Mouse (Mus musculus): ENCODE results near the gene B3gnt9. TPM values are rescaled to one million over a fixed set of nuclear protein-coding genes. Genes with fewer than 3 reads are reported as not detected.

B3gnt9 gene
- total RNA-seq, 4 experiments from 2014 or later, result 2.5 to 3.8 (median 3.4) TPM

- DNase-seq (ENCODE audit: low spot score), result peak; percentile 73
Observed at GRCm38 (mm10) chr8:105217926-105218522, 36.9 kb downstream of the B3gnt9 start.

DNA sequence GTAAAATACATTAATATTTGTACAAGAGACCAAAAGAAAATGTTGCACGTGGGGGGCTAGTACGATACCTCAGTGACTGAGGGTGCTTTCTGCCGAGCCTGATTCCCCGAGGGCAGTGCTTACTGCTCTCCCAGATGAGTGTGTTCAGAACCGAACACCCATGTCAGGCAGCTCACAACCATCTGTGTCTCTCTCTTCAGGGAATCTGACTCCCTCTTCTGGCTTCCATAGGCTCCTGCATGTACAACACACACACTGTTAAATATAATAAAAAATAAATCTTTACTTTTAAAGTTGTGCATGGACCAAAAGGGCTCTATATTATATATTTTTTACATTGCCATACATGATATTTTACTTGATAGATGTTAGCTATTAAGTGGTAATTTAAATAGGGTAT is 40.8 kb downstream of the B3gnt9 start:
- DNase-seq (ENCODE audit: low spot score), result no peak

DNA sequence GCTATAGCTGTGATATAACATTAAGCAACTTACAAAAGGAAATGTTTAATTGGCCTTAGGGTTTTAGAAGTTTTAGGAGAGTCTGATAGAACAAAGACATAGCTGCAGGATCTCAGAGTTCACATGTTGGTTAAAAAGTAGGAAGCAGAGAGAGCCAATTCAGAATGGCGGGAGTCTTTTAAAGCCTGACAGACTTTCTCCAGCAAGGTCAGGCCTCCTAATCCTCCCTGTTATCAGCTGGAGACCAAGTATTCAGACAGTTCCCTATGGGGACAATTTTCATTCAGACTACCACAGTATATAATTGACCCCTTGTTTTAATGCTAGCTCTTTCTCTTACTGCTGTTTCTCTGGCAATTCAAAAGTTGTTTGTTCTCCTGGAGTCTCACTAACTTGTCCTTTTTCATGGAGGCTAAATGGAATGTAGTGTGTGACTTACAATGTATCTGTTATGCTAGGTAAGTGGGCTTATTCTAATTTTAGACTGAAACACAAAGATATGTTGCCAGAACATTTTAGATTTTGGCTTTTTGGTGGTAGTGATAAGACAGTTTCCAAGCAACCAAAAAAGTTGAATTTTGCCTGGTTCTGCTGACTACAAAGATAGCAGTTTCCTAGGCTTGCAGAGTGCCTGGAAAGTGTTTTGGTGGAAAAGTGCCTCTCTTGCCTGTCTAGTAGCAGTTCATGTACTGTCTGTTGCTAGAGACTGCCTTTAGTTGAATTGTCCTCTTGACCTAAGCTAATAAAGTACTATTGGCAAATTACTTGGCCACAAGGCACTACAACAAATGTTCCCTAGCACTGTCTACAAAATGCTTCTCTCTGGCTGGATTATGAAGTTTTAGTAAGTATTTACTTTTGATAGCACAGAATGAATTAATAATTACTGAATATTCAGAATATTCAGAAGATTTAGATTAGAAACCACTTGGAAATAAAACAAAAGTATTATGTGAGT is 45.5 kb downstream of the B3gnt9 start:
- DNase-seq (ENCODE audit: low spot score), result no peak

- no peak for DNase-seq (ENCODE audit: low spot score)
Observed at GRCm38 (mm10) chr8:105207675-105208273, 47.2 kb downstream of the B3gnt9 start.

DNA sequence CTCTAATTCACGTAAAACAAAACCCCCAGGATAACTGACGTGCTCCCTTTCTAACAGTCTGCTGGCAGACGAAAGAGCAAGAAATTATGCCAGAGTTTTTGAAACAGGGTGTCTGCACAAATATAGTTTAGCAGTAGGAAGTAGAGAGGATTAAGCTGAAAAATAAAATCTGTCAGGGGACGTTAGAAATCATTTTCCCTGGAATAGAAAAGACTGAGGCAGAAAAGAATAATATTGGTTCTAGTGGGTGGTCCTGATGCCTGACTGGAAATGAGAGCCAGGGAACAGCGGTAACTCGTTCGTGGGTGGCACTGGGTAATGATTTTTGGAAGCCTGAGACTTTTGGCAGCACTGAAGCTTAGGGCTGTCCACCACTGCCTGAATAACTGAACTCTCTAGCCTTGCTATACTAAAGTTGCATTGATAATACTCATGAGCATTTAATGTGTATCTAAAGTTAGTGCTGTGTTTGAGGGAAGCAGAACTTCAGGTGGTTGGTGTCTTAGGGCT is 48.1 kb downstream of the B3gnt9 start:
- DNase-seq (ENCODE audit: low spot score), result no peak

- DNase-seq (ENCODE audit: low spot score), result no peak
Observed at GRCm38 (mm10) chr8:105205748-105206147, 49.2 kb downstream of the B3gnt9 start.

Other genes with a start within 250 kb of the B3gnt9 start
- under 1 TPM in 1 of 4 experiments, not detected in 3; 0.16 TPM for gene Ces3a, start 206.6 kb downstream of the B3gnt9 start, total RNA-seq (2022)
- gene Ces3b, start 171.4 kb downstream of the B3gnt9 start, total RNA-seq (2022), result under 1 TPM in 2 of 4 experiments, not detected in 2; 0.26 to 0.33 TPM
- gene Ces4a, start 123.4 kb downstream of the B3gnt9 start, total RNA-seq (2022), result not detected
- gene Cbfb, start 84.5 kb downstream of the B3gnt9 start, total RNA-seq (2022), result 10 to 100 TPM; 19.2 to 21.8 (median 21.0) TPM
- 10 to 100 TPM; 14.4 to 20.9 (median 17.4) TPM for gene D230025D16Rik, start 30.0 kb downstream of the B3gnt9 start, total RNA-seq (2022)
- 1 to 10 TPM; 3.7 to 5.7 (median 5.2) TPM for gene Tradd, start 9.5 kb upstream of the B3gnt9 start, total RNA-seq (2022)
- 1 to 10 TPM; 2.0 to 2.6 (median 2.5) TPM for gene Fbxl8, start 9.5 kb upstream of the B3gnt9 start, total RNA-seq (2022)
- 1 to 10 TPM; 3.3 to 5.0 (median 4.5) TPM for gene Hsf4, start 14.6 kb upstream of the B3gnt9 start, total RNA-seq (2022)
- gene Nol3, start 21.0 kb upstream of the B3gnt9 start, total RNA-seq (2022), result 10 to 100 TPM; 23.7 to 28.3 (median 27.1) TPM
- 1 to 10 TPM; 1.1 to 1.6 (median 1.5) TPM for gene 4931428F04Rik, start 34.7 kb upstream of the B3gnt9 start, total RNA-seq (2022)
- 1 to 10 TPM; 3.6 to 6.2 (median 4.8) TPM for gene Exoc3l, start 40.9 kb upstream of the B3gnt9 start, total RNA-seq (2022)
- 10 to 100 TPM; 18.7 to 21.9 (median 21.4) TPM for gene E2f4, start 42.5 kb upstream of the B3gnt9 start, total RNA-seq (2022)
- 1 to 10 TPM in 3 of 4 experiments, under 1 TPM in 1; 0.75 to 1.8 (median 1.3) TPM for gene Elmo3, start 50.4 kb upstream of the B3gnt9 start, total RNA-seq (2022)
- gene Lrrc29, start 71.1 kb upstream of the B3gnt9 start, total RNA-seq (2022), result 1 to 10 TPM in 2 of 4 experiments, under 1 TPM in 2; 0.69 to 1.8 (median 1.1) TPM
- 10 to 100 TPM; 23.9 to 28.1 (median 26.0) TPM for gene Tmem208, start 71.2 kb upstream of the B3gnt9 start, total RNA-seq (2022)
- 1 to 10 TPM; 5.8 to 8.1 (median 6.3) TPM for gene Fhod1, start 92.8 kb upstream of the B3gnt9 start, total RNA-seq (2022)
- gene Slc9a5, start 93.7 kb upstream of the B3gnt9 start, total RNA-seq (2022), result under 1 TPM; 0.41 to 0.79 (median 0.48) TPM
- gene Plekhg4, start 118.1 kb upstream of the B3gnt9 start, total RNA-seq (2022), result not detected
- under 1 TPM in 3 of 4 experiments, not detected in 1; 0.11 to 0.31 (median 0.28) TPM for gene Kctd19, start 158.3 kb upstream of the B3gnt9 start, total RNA-seq (2022)
- gene Lrrc36, start 158.4 kb upstream of the B3gnt9 start, total RNA-seq (2022), result under 1 TPM; 0.19 to 0.56 (median 0.45) TPM
- gene Tppp3, start 216.4 kb upstream of the B3gnt9 start, total RNA-seq (2022), result 10 to 100 TPM; 25.8 to 42.5 (median 34.9) TPM
- gene Zdhhc1, start 241.7 kb upstream of the B3gnt9 start, total RNA-seq (2022), result 10 to 100 TPM; 13.0 to 15.3 (median 13.5) TPM

Data from heart, adult 8-10 months (tissue).